Mouse (Mus musculus) E14TG2a.4 (cell line): ENCODE measurements around the gene Tnfrsf11a.

Experiments used
- CTCF ChIP-seq: conservative IDR thresholded peaks from 2 replicates; pipeline ENCODE4 v1.5.1; 2014; ENCODE audit warnings: low read length
- NANOG ChIP-seq: IDR thresholded peaks from 2 replicates; pipeline ENCODE4 v1.6.1; 2014; ENCODE audit warnings: borderline replicate concordance, low read length, mixed read lengths
- POU5F1 ChIP-seq: IDR thresholded peaks from 2 replicates; pipeline ENCODE4 v1.6.1; 2014; ENCODE audit warnings: low read length, borderline replicate concordance

DNA sequence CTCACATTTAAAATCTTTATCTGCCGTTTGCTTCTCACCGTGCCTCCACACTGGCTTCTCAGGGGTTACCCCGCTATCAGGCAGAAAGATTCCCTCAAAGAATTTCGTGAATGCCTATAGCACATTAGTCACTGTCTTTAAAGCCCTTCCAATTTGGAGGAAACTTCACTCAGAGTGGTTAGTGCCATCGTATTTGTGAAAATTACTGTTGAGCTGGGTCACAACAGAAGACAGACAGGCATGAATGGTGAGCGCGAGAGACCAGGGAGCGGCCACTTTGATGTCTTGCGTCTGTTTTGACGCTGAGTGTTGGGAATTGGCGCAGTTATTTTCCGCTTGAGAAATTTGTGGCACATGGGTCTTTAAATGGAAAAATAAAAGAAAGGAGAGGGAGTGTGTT, 62.9 kb downstream of the Tnfrsf11a start:
- TF ChIP-seq CTCF (no peak), NANOG (no peak), POU5F1 (no peak)
